Mouse (Mus musculus): Measurements from ENCODE around the gene Tns4. TPM values are rescaled to one million over a fixed set of nuclear protein-coding genes. Genes with fewer than 3 reads are reported as not detected.

The Tns4 gene
- total and polyA plus RNA-seq, 3 experiments, result 0.03 TPM; not detected in 2

DNA sequence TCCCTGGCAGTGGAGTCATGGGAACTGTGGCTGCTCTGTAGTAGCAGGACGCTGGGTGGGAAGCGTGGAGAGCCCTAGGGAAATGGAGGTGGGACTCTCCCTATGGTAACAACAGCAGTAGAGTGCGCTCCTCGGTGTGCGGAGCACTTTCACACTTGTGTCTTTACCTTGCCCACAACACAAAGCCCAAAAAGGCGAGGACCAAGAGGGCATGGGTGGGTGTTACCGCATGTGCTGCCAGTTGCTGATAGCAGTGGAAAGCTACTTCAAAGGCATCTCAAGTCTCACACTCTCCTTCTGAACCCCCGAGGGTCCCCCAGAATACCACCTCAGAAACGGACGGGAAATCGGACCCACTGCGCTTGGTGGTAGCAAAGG lies 42.3 kb upstream of the Tns4 start:
- DNase-seq (ENCODE audit: low read depth, low spot score), result no peak
- Histone ChIP-seq H3K4me1 (ENCODE audit: control insufficient read depth in 1 of 2, insufficient read depth in 2 of 2, low read length in 2 of 2) (peaks cover 0 to 16% of the 10 kb centered on the region in 2 experiments; a peak in 3 of 4 replicates), H3K27ac (ENCODE audit: control insufficient read depth, low read depth, low read length) (no peak overlapping the region), H3K9me3 (replicated peaks; ENCODE audit: insufficient read depth, low read length) (no peaks in the 10 kb centered on the region), H3K9ac (ENCODE audit: control insufficient read depth, low read depth, low read length, poor library complexity, severe bottlenecking) (no peak overlapping the region), H3K36me3 (ENCODE audit: control insufficient read depth in 1 of 2, insufficient read depth in 2 of 2, low read length in 2 of 2) (peaks cover 0 to 5% of the 10 kb centered on the region in 2 experiments; a peak in 2 of 4 replicates), H3K27me3 (ENCODE audit: control insufficient read depth in 1 of 2, insufficient read depth in 2 of 2, low read length in 2 of 2) (peaks cover 0 to 5% of the 10 kb centered on the region in 2 experiments; a peak in 2 of 4 replicates), H3K4me3 (ENCODE audit: control insufficient read depth in 1 of 2, insufficient read depth in 1 of 2, low read depth in 2 of 2, low read length in 2 of 2) (no peak overlapping the region), H3K79me2 (ENCODE audit: control insufficient read depth, insufficient read depth, low read length, poor library complexity) (no peaks in the 10 kb centered on the region)
- TF ChIP-seq ZC3H11A (IDR thresholded peaks at IDR 0.05; ENCODE audit: low read depth, low read length) (no peak), GABPA (IDR thresholded peaks at IDR 0.05; ENCODE audit: low read depth, low read length) (no peak), ELF1 (IDR thresholded peaks at IDR 0.05; ENCODE audit: low read depth, low read length) (no peak), ZNF384 (IDR thresholded peaks at IDR 0.05; ENCODE audit: low read depth, low read length) (no peak), E2F4 (IDR thresholded peaks at IDR 0.05; ENCODE audit: borderline replicate concordance, low read depth, low read length) (no peak), UBTF (IDR thresholded peaks at IDR 0.05; ENCODE audit: borderline replicate concordance, insufficient read depth, low read depth, low read length) (no peak), POLR2A (IDR thresholded peaks at IDR 0.05; ENCODE audit: control insufficient read depth in 1 of 2, insufficient read depth in 1 of 2, low read depth in 1 of 2, low read length in 2 of 2, poor library complexity in 1 of 2) (no peak), JUND (IDR thresholded peaks at IDR 0.05; ENCODE audit: low read depth, low read length) (no peak), MEF2A (IDR thresholded peaks at IDR 0.05; ENCODE audit: extremely low read depth, insufficient replicate concordance, low read depth, low read length, poor library complexity, severe bottlenecking) (no peak), USF2 (IDR thresholded peaks at IDR 0.05; ENCODE audit: borderline replicate concordance in 1 of 2, insufficient read depth in 1 of 2, low read depth in 1 of 2, low read length in 2 of 2) (no peak), MAFK (IDR thresholded peaks at IDR 0.05; ENCODE audit: borderline replicate concordance, low read depth, low read length) (no peak), HCFC1 (IDR thresholded peaks at IDR 0.05; ENCODE audit: low read depth, low read length) (no peak), ETS1 (IDR thresholded peaks at IDR 0.05; ENCODE audit: low read depth, low read length) (no peak), USF1 (IDR thresholded peaks at IDR 0.05; ENCODE audit: low read depth, low read length) (no peak), CTCF (IDR thresholded peaks at IDR 0.05 in 2 of 3, conservative IDR thresholded peaks at IDR 0.05 in 1 of 3; ENCODE audit: control insufficient read depth in 1 of 3, insufficient read depth in 1 of 3, low read depth in 2 of 3, low read length in 3 of 3, poor library complexity in 1 of 3, severe bottlenecking in 1 of 3) (no peak), MAZ (IDR thresholded peaks at IDR 0.05; ENCODE audit: low read depth, low read length) (no peak)

- H3K27ac ChIP-seq (ENCODE audit: control insufficient read depth, low read depth, low read length), result no peak overlapping the region
Observed at GRCm38 (mm10) chr11:99130736-99131462, 41.8 kb upstream of the Tns4 start.

More at GRCm38 (mm10) chr11:99130736-99131462, 41.8 kb upstream of the Tns4 start:
- Histone ChIP-seq H3K4me3 (ENCODE audit: control insufficient read depth in 1 of 2, insufficient read depth in 1 of 2, low read depth in 2 of 2, low read length in 2 of 2) (no peak overlapping the region), H3K4me1 (ENCODE audit: control insufficient read depth in 1 of 2, insufficient read depth in 2 of 2, low read length in 2 of 2) (peaks cover 0 to 17% of the 10 kb centered on the region in 2 experiments; a peak in 2 of 4 replicates), H3K79me2 (ENCODE audit: control insufficient read depth, insufficient read depth, low read length, poor library complexity) (no peaks in the 10 kb centered on the region), H3K9me3 (replicated peaks; ENCODE audit: insufficient read depth, low read length) (no peaks in the 10 kb centered on the region), H3K9ac (ENCODE audit: control insufficient read depth, low read depth, low read length, poor library complexity, severe bottlenecking) (no peak overlapping the region), H3K27me3 (ENCODE audit: control insufficient read depth in 1 of 2, insufficient read depth in 2 of 2, low read length in 2 of 2) (peaks cover 0 to 5% of the 10 kb centered on the region in 2 experiments; a peak in 2 of 4 replicates), H3K36me3 (ENCODE audit: control insufficient read depth in 1 of 2, insufficient read depth in 2 of 2, low read length in 2 of 2) (peaks cover 0 to 6% of the 10 kb centered on the region in 2 experiments; a peak in 2 of 4 replicates)
- TF ChIP-seq NRF1 (IDR thresholded peaks at IDR 0.05; ENCODE audit: insufficient read depth, low read depth, low read length, poor library complexity, severe bottlenecking), result no peak
- TF ChIP-seq MAX (IDR thresholded peaks at IDR 0.05; ENCODE audit: low read length), result no peak
- no peak for TF ChIP-seq CTCF (IDR thresholded peaks at IDR 0.05 in 2 of 3, conservative IDR thresholded peaks at IDR 0.05 in 1 of 3; ENCODE audit: control insufficient read depth in 1 of 3, insufficient read depth in 1 of 3, low read depth in 2 of 3, low read length in 3 of 3, poor library complexity in 1 of 3, severe bottlenecking in 1 of 3)
- no peak for TF ChIP-seq NELFE (IDR thresholded peaks at IDR 0.05; ENCODE audit: low read depth, low read length)
- no peak for TF ChIP-seq POLR2AphosphoS2 (IDR thresholded peaks at IDR 0.05; ENCODE audit: low read length)
- no peak for TF ChIP-seq POLR2AphosphoS5 (IDR thresholded peaks at IDR 0.05; ENCODE audit: borderline replicate concordance, low read depth, low read length)
- TF ChIP-seq SMC3 (IDR thresholded peaks at IDR 0.05; ENCODE audit: low read depth, low read length), result no peak
- TF ChIP-seq GATA1 (IDR thresholded peaks at IDR 0.05; ENCODE audit: low read depth, low read length), result no peak
- TF ChIP-seq UBTF (IDR thresholded peaks at IDR 0.05; ENCODE audit: borderline replicate concordance, insufficient read depth, low read depth, low read length), result no peak
- no peak for TF ChIP-seq BHLHE40 (IDR thresholded peaks at IDR 0.05; ENCODE audit: borderline replicate concordance, low read depth, low read length)
- no peak for DNase-seq (ENCODE audit: low read depth, low spot score)
